Mouse (Mus musculus): ENCODE measurements at regions not wholly inside any gene's neighbourhood (a gene's known extent, or its start where the extent isn't known, plus 50 kb on each side); places are given as distances from the start of the nearest gene placed in this dataset.
A peak's percentile ranks its signal among the peaks of the same experiment; 100 is the strongest.

- H3K27me3 ChIP-seq, result peaks cover 19% of the 10 kb centered on the region
- peaks cover 46% of the 10 kb centered on the region for H3K4me1 ChIP-seq (replicated peaks)
- whole genome bisulfite sequencing, result 8% methylated on average over 15 of the region's 15 CpGs
- H3K9me3 ChIP-seq, result no peaks in the 10 kb centered on the region
- H3K4me3 ChIP-seq, result no peak overlapping the region
- no peak overlapping the region for H3K9ac ChIP-seq
- ATAC-seq (ENCODE audit: low read depth), result peak; percentile 25; the same call in 1 of the 2 replicates
- H3K27ac ChIP-seq (replicated peaks), result peak overlapping the region; percentile 64
- H3K36me3 ChIP-seq, result no peaks in the 10 kb centered on the region
- peak overlapping the region; percentile 39 for H3K4me2 ChIP-seq
These were observed 58.6 kb downstream of the Mrm1 start for GRCm38 (mm10) chr11:84760622-84761196.

- no peaks in the 10 kb centered on the region for H3K36me3 ChIP-seq
- H3K4me2 ChIP-seq, result no peak overlapping the region
- no peak overlapping the region for H3K4me3 ChIP-seq
- peaks cover 35% of the 10 kb centered on the region for H3K4me1 ChIP-seq (replicated peaks)
- no peak overlapping the region for H3K27ac ChIP-seq (replicated peaks)
- 87% methylated on average over 5 of the region's 5 CpGs for WGBS
- H3K9me3 ChIP-seq, result no peaks in the 10 kb centered on the region
- peaks cover 14% of the 10 kb centered on the region; the same call in 1 of the 2 replicates for H3K27me3 ChIP-seq
- no peak overlapping the region for H3K9ac ChIP-seq
- ATAC-seq (ENCODE audit: low read depth), result no peak
These were observed 59.8 kb downstream of the Mrm1 start for GRCm38 (mm10) chr11:84759478-84759986.

GRCm38 (mm10) chr11:84752007-84752406 is 67.3 kb downstream of the Mrm1 start:
- 66% methylated on average over 6 of the region's 6 CpGs for WGBS

GRCm38 (mm10) chr11:84749490-84750349 is 69.6 kb downstream of the Mrm1 start:
- WGBS, result 43% methylated on average over 12 of the region's 12 CpGs
- peaks cover 12% of the 10 kb centered on the region; the same call in 1 of the 2 replicates for H3K27me3 ChIP-seq
- no peaks in the 10 kb centered on the region for H3K36me3 ChIP-seq
- no peaks in the 10 kb centered on the region for H3K9me3 ChIP-seq
- no peak overlapping the region for H3K9ac ChIP-seq
- H3K27ac ChIP-seq (replicated peaks), result no peak overlapping the region
- no peak overlapping the region for H3K4me3 ChIP-seq
- ATAC-seq (ENCODE audit: low read depth), result no peak
- no peak overlapping the region for H3K4me2 ChIP-seq
- H3K4me1 ChIP-seq (replicated peaks), result peaks cover 28% of the 10 kb centered on the region

More at GRCm38 (mm10) chr11:84752007-84752406, 67.3 kb downstream of the Mrm1 start:
- H3K4me2 ChIP-seq, result no peak overlapping the region
- no peak overlapping the region for H3K27ac ChIP-seq (replicated peaks)
- no peak overlapping the region for H3K9ac ChIP-seq
- no peak overlapping the region for H3K4me3 ChIP-seq
- ATAC-seq (ENCODE audit: low read depth), result no peak
- no peaks in the 10 kb centered on the region for H3K36me3 ChIP-seq
- H3K4me1 ChIP-seq (replicated peaks), result peaks cover 19% of the 10 kb centered on the region
- H3K9me3 ChIP-seq, result no peaks in the 10 kb centered on the region
- peaks cover 5% of the 10 kb centered on the region; the same call in 1 of the 2 replicates for H3K27me3 ChIP-seq

GRCm38 (mm10) chr11:84738769-84739589 is 80.3 kb downstream of the Mrm1 start:
- WGBS, result 16% methylated on average over 17 of the region's 17 CpGs
- Histone ChIP-seq H3K9me3 (no peaks in the 10 kb centered on the region), H3K4me1 (replicated peaks) (peaks cover 10% of the 10 kb centered on the region), H3K27me3 (peaks cover 18% of the 10 kb centered on the region), H3K4me3 (no peak overlapping the region), H3K4me2 (no peak overlapping the region), H3K27ac (replicated peaks) (no peak overlapping the region), H3K9ac (0 out of 2 replicates have a peak overlapping the region, but pooled peaks have one; percentile 26), H3K36me3 (no peaks in the 10 kb centered on the region)
- ATAC-seq (ENCODE audit: low read depth), result no peak

GRCm38 (mm10) chr11:84738128-84738527 is 81.2 kb downstream of the Mrm1 start:
- Histone ChIP-seq H3K27me3 (peaks cover 18% of the 10 kb centered on the region), H3K36me3 (no peaks in the 10 kb centered on the region), H3K9ac (no peak overlapping the region), H3K9me3 (no peaks in the 10 kb centered on the region), H3K4me1 (replicated peaks) (peaks cover 10% of the 10 kb centered on the region), H3K4me2 (no peak overlapping the region), H3K4me3 (no peak overlapping the region), H3K27ac (replicated peaks) (no peak overlapping the region)
- WGBS, result 49% methylated on average over 3 of the region's 3 CpGs
- no peak for ATAC-seq (ENCODE audit: low read depth)

- Histone ChIP-seq H3K4me1 (replicated peaks) (peaks cover 36% of the 10 kb centered on the region), H3K36me3 (no peaks in the 10 kb centered on the region), H3K27me3 (peaks cover 19% of the 10 kb centered on the region; the same call in 1 of the 2 replicates), H3K9ac (no peak overlapping the region), H3K9me3 (no peaks in the 10 kb centered on the region), H3K27ac (replicated peaks) (no peak overlapping the region), H3K4me3 (no peak overlapping the region), H3K4me2 (no peak overlapping the region)
- WGBS, result 53% methylated on average over 6 of the region's 6 CpGs
- 0 out of 2 replicates have a peak, but pooled peaks have one; percentile 40 for ATAC-seq (ENCODE audit: low read depth)
These were observed 87.4 kb downstream of the Mrm1 start for GRCm38 (mm10) chr11:84731890-84732289.

- Histone ChIP-seq H3K4me1 (replicated peaks) (peaks cover 52% of the 10 kb centered on the region), H3K36me3 (no peaks in the 10 kb centered on the region), H3K27me3 (peaks cover 10% of the 10 kb centered on the region; the same call in 1 of the 2 replicates), H3K9me3 (no peaks in the 10 kb centered on the region), H3K27ac (replicated peaks) (no peak overlapping the region), H3K4me2 (no peak overlapping the region), H3K9ac (no peak overlapping the region), H3K4me3 (no peak overlapping the region)
- ATAC-seq (ENCODE audit: low read depth), result no peak
- 25% methylated on average over 8 of the region's 8 CpGs for WGBS
These were observed 89.1 kb downstream of the Mrm1 start for GRCm38 (mm10) chr11:84730218-84730617.

- 3% methylated on average over 2 of the region's 2 CpGs for WGBS
- no peak for ATAC-seq (ENCODE audit: low read depth)
These were observed 90.1 kb downstream of the Mrm1 start for GRCm38 (mm10) chr11:84729189-84729588.

GRCm38 (mm10) chr11:84725936-84726613 is 93.2 kb downstream of the Mrm1 start:
- ATAC-seq (ENCODE audit: low read depth), result peak; percentile 49; the same call in 1 of the 2 replicates
- WGBS, result 39% methylated on average over 18 of the region's 18 CpGs
- Histone ChIP-seq H3K9ac (0 out of 2 replicates have a peak overlapping the region, but pooled peaks have one; percentile 13), H3K9me3 (no peaks in the 10 kb centered on the region), H3K4me3 (no peak overlapping the region), H3K27ac (replicated peaks) (peak overlapping the region; percentile 78), H3K4me2 (0 out of 2 replicates have a peak overlapping the region, but pooled peaks have one; percentile 10), H3K4me1 (replicated peaks) (peaks cover 70% of the 10 kb centered on the region), H3K27me3 (peaks cover 23% of the 10 kb centered on the region; the same call in 1 of the 2 replicates), H3K36me3 (no peaks in the 10 kb centered on the region)

More at GRCm38 (mm10) chr11:84729189-84729588, 90.1 kb downstream of the Mrm1 start:
- H3K36me3 ChIP-seq, result no peaks in the 10 kb centered on the region
- H3K4me2 ChIP-seq, result no peak overlapping the region
- no peak overlapping the region for H3K9ac ChIP-seq
- H3K27ac ChIP-seq (replicated peaks), result no peak overlapping the region
- H3K4me1 ChIP-seq (replicated peaks), result peaks cover 62% of the 10 kb centered on the region
- H3K27me3 ChIP-seq, result peaks cover 16% of the 10 kb centered on the region; the same call in 1 of the 2 replicates
- H3K9me3 ChIP-seq, result no peaks in the 10 kb centered on the region
- H3K4me3 ChIP-seq, result no peak overlapping the region
